Comparison of ENCODE assay signal across 8 mouse cellular contexts in the genomic region with DNA sequence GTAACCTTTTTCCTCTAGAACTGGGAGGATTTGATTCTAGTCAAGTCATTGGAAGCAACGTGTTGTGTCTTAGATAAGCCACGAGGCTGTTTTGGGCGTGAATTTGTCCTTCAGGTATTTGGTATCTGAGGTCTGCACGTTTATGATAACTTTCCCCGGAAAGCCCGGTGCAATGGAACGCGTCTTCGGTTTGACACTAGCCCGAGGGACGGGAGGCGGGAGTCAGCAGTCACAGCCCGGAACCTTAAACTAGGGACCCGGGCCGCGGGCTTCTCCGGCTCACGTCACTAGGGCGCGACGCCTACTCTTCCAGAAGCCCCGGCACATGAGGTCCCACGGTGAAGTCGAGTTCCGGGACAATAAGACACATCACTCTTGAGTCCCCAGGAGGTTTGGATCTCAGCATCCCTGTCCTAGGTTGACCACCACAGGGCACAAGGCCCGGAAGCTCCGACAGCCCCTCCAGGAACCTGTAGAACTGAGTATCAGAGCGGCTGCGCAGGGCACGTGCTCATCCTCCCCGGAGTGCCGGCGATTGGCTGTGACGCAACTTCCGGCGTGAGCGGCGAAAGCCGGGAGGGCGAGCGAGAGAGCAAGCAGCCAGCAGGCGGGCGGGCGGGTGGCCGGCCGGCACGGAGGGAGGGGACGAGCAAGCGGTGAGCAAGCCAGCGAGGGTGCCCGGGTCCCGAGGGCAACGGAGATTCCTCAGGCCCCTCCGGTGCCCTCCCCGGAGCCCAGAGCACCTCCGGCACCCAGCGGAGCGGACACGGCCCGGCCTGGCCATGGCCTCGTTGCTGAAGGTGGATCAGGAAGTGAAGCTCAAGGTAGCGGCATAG. TPM values are rescaled to one million over a fixed set of nuclear protein-coding genes. Genes with fewer than 3 reads are reported as not detected.
DNase-seq lines count a peak whose midpoint lies in the region; ATAC-seq and TF ChIP-seq lines count a peak whose summit lies in the region.

A gene (plus strand): TSS at position 549 of the 836 bp plus-strand sequence.

- H3K4me1 ChIP-seq in embryonic facial prominence, embryonic 14.5 days (ENCODE audit: control insufficient read depth, insufficient read depth, low read length): peaks cover 5% of the 10 kb centered on the region; the same call in 1 of the 2 replicates
- peaks cover 7% of the 10 kb centered on the region for H3K4me1 ChIP-seq in limb, embryonic 14.5 days (ENCODE audit: control insufficient read depth, insufficient read depth, low read length)
- peaks cover 7% of the 10 kb centered on the region for H3K4me1 ChIP-seq in midbrain, postnatal 0 days (ENCODE audit: insufficient read depth, low read length)

- peak within 1 kb of the TSS; percentile 87 for H3K9ac ChIP-seq in embryonic facial prominence, embryonic 14.5 days (ENCODE audit: low read depth, low read length)
- peak within 1 kb of the TSS; percentile 88 for H3K9ac ChIP-seq in limb, embryonic 14.5 days (ENCODE audit: low read depth, low read length, severe bottlenecking)
- H3K9ac ChIP-seq in midbrain, postnatal 0 days (replicated peaks; ENCODE audit: low read length, poor library complexity, severe bottlenecking): peak within 1 kb of the TSS; percentile 91

- under 1% methylated on average over 38 of the region's 62 CpGs for WGBS in embryonic facial prominence, embryonic 14.5 days
- under 1% methylated on average over 62 of the region's 62 CpGs for WGBS in limb, embryonic 14.5 days
- WGBS in midbrain, postnatal 0 days: under 1% methylated on average over 56 of the region's 62 CpGs

- H3K9me3 ChIP-seq in embryonic facial prominence, embryonic 14.5 days (ENCODE audit: control insufficient read depth, low read length): no peaks in the 10 kb centered on the region
- H3K9me3 ChIP-seq in limb, embryonic 14.5 days (ENCODE audit: control insufficient read depth, low read length): no peaks in the 10 kb centered on the region
- no peaks in the 10 kb centered on the region for H3K9me3 ChIP-seq in midbrain, postnatal 0 days (ENCODE audit: low read length)

- peak within 1 kb of the TSS; percentile 96 for H3K4me3 ChIP-seq in embryonic facial prominence, embryonic 14.5 days (ENCODE audit: low read depth, low read length)
- H3K4me3 ChIP-seq in limb, embryonic 14.5 days (replicated peaks; ENCODE audit: low read length): peak within 1 kb of the TSS; percentile 97
- peak within 1 kb of the TSS; percentile 98 for H3K4me3 ChIP-seq in midbrain, postnatal 0 days (ENCODE audit: low read depth, low read length)

- H3K27ac ChIP-seq in embryonic facial prominence, embryonic 14.5 days (replicated peaks; ENCODE audit: low read depth, low read length): peak within 1 kb of the TSS; percentile 82
- peak within 1 kb of the TSS; percentile 70 for H3K27ac ChIP-seq in limb, embryonic 14.5 days (replicated peaks; ENCODE audit: low read depth, low read length)
- peak within 1 kb of the TSS; percentile 78 for H3K27ac ChIP-seq in midbrain, postnatal 0 days (ENCODE audit: low read depth, low read length)

- peak; percentile 91 for DNase-seq in 3T3-L1 (ENCODE audit: low read depth, low spot score)
- DNase-seq in adrenal gland, postnatal 4 days (ENCODE audit: low spot score in 2 of 2): peak; percentile 83 to 91
- peak; percentile 94 for DNase-seq in embryonic facial prominence, embryonic 14.5 days (ENCODE audit: low spot score)
- peak; percentile 89 for DNase-seq in heart, adult 8-10 months (ENCODE audit: low spot score)
- DNase-seq in kidney, adult 9 months: peak; percentile 94
- DNase-seq in limb, embryonic 14.5 days (ENCODE audit: low spot score): peak; percentile 93
- DNase-seq in midbrain, postnatal 0 days (ENCODE audit: low spot score): peak; percentile 93
- peak; percentile 85 to 91 for DNase-seq in spleen, postnatal 14 days (ENCODE audit: low spot score in 2 of 2)

- 0 out of 2 replicates have a peak, but pooled peaks have one; percentile 62 for TF ChIP-seq POLR2A in limb, embryonic 14.5 days (IDR thresholded peaks at IDR 0.05; ENCODE audit: borderline replicate concordance, extremely low read depth, insufficient read depth, insufficient read length)

- no peaks in the 10 kb centered on the region for H3K27me3 ChIP-seq in embryonic facial prominence, embryonic 14.5 days (replicated peaks; ENCODE audit: control insufficient read depth, insufficient read depth, low read length)
- no peaks in the 10 kb centered on the region for H3K27me3 ChIP-seq in limb, embryonic 14.5 days (ENCODE audit: control insufficient read depth, insufficient read depth, low read length)
- no peaks in the 10 kb centered on the region for H3K27me3 ChIP-seq in midbrain, postnatal 0 days (ENCODE audit: insufficient read depth, low read length)

- TF ChIP-seq CTCF in midbrain, postnatal 0 days (IDR thresholded peaks at IDR 0.05): no peak

- ATAC-seq in embryonic facial prominence, embryonic 14.5 days (ENCODE audit: low read depth): peak; percentile 93
- ATAC-seq in limb, embryonic 14.5 days (ENCODE audit: low FRiP score, low read depth): peak; percentile 92
- peak; percentile 91 for ATAC-seq in midbrain, postnatal 0 days (ENCODE audit: low FRiP score)

- H3K4me2 ChIP-seq in embryonic facial prominence, embryonic 14.5 days (ENCODE audit: low read depth, low read length): peak within 1 kb of the TSS; percentile 90
- H3K4me2 ChIP-seq in limb, embryonic 14.5 days (replicated peaks; ENCODE audit: low read depth, low read length, severe bottlenecking): peak within 1 kb of the TSS; percentile 94
- peak within 1 kb of the TSS; percentile 95 for H3K4me2 ChIP-seq in midbrain, postnatal 0 days (ENCODE audit: low read depth, low read length, poor library complexity, severe bottlenecking)

- peaks cover 33% of the 10 kb centered on the region for H3K36me3 ChIP-seq in embryonic facial prominence, embryonic 14.5 days (ENCODE audit: control insufficient read depth, insufficient read depth, low read length)
- peaks cover 31% of the 10 kb centered on the region for H3K36me3 ChIP-seq in limb, embryonic 14.5 days (ENCODE audit: control insufficient read depth, insufficient read depth, low read length)
- peaks cover 21% of the 10 kb centered on the region for H3K36me3 ChIP-seq in midbrain, postnatal 0 days (ENCODE audit: insufficient read depth, low read length)

RNA-seq across cellular contexts. Expression of the gene that starts here (rescaled TPM):
- 100 to 1,000 TPM; 122 to 124 TPM for total RNA-seq in adrenal gland, postnatal 4 days (2021)
- 98.0 and 106 TPM in 2 replicates for polyA plus RNA-seq in embryonic facial prominence, embryonic 14.5 days (2014; fragmentation: Nextera tagmentation; extraction: Ambion mirVana)
- 10 to 100 TPM; 66.4 to 85.0 (median 73.6) TPM for total RNA-seq in heart, adult 8-10 months (2022)
- 128 and 142 TPM in 2 replicates for polyA plus RNA-seq in limb, embryonic 14.5 days (2012; rRNA removed)
- polyA plus RNA-seq in limb, embryonic 14.5 days (2014; fragmentation: Nextera tagmentation; extraction: Ambion mirVana): 105 TPM in 2 replicates
- total RNA-seq in midbrain, postnatal 0 days (2014; rRNA removed): 69.1 and 74.0 TPM in 2 replicates
- polyA plus RNA-seq in midbrain, postnatal 0 days (2015; fragmentation: Nextera tagmentation; extraction: Ambion mirVana): 75.0 and 76.5 TPM in 2 replicates

Comparison
In these comparisons a context has a peak if more than half of its experiments do, and no peak if none do; other contexts are left out.
1. Peak in every context shown above with its lines: DNase-seq, ATAC-seq, H3K4me3 ChIP-seq and H3K27ac ChIP-seq.